Mouse (Mus musculus) erythroblast, embryonic 14.5 days (primary cell): ENCODE data around the gene Panx2. TPM values are rescaled to one million over a fixed set of nuclear protein-coding genes. Genes with fewer than 3 reads are reported as not detected.

Source experiments
- H3K27me3 ChIP-seq: 2 replicates; pipeline ENCODE4 v1.6.1; 2012; ENCODE audit warnings: inconsistent platforms; ENCODE audit not compliant: control insufficient read depth
- H3K36me3 ChIP-seq: 2 replicates; pipeline ENCODE4 v1.6.1; 2012; ENCODE audit warnings: mild to moderate bottlenecking, inconsistent platforms; ENCODE audit not compliant: control insufficient read depth
- H3K4me1 ChIP-seq: 2 replicates; pipeline ENCODE4 v1.6.1; 2012; ENCODE audit warnings: inconsistent platforms; ENCODE audit not compliant: control insufficient read depth
- H3K4me3 ChIP-seq: replicated peaks from 2 replicates; pipeline ENCODE3; 2012; ENCODE audit warnings: moderate library complexity, mild to moderate bottlenecking, inconsistent platforms
- H3K9me3 ChIP-seq: 2 replicates; pipeline ENCODE4 v1.6.1; 2012; ENCODE audit warnings: low read length, inconsistent platforms, mixed read lengths; ENCODE audit not compliant: control insufficient read depth
- GATA1 ChIP-seq: IDR thresholded peaks from 2 replicates; pipeline ENCODE4 v1.6.1; 2012; ENCODE audit warnings: low read length, inconsistent platforms, mixed read lengths
- TAL1 ChIP-seq: IDR thresholded peaks from 3 replicates; pipeline ENCODE4 v1.6.1; 2012; ENCODE audit warnings: low read length, inconsistent platforms, mixed read lengths
- polyA plus RNA-seq: library from polyadenylated mRNA; stranded (reverse); fragments of >175 nt; gene quantifications from 2 replicates; pipeline ENCODE4 v1.2.3, GENCODE M21; 2012

Gene Panx2
- polyA plus RNA-seq, 1 experiment, result not detected

DNA sequence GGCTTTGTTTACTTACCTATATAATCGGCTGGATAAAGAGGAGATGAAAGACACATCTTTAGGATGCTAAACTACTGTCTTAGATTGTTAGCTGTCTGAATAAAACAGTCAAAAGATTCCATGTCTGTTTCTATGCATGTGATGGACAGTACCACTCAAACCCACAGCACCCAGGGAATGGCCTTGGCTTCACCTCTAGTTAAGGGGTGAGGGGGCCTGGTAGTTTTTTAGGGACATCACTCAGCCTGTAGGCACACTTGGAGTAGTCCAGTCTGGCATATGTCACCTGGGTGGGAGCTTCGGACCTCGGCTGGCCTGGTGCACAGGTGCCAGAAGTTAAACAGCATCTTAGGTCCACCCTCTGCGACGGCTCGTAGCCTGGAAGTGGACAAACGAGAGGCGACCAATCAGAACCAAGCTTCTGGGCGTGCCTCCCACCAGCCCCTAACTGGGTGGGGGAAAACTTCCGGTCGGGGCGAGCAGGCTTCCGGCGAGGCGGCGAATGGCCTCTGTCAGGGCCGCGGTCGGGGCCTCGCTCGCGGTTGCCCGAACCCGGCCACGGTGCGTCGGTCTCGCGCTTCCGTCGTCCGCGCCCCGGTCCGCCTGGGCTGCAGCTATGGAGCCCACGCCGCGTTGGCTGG, 29.2 kb downstream of the Panx2 start, which contains the start of gene Selenoo:
Gene Selenoo (plus strand): TSS at position 478 of the 641 bp plus-strand sequence.
- H3K36me3 ChIP-seq, result peaks cover 58% of the 10 kb centered on the region
- peak within 1 kb of the TSS; percentile 88 for H3K4me3 ChIP-seq
- H3K9me3 ChIP-seq, result no peaks in the 10 kb centered on the region
- TF ChIP-seq TAL1, result no peak
- no peak for TF ChIP-seq GATA1
- no peaks in the 10 kb centered on the region for H3K27me3 ChIP-seq
- H3K4me1 ChIP-seq, result peaks cover 29% of the 10 kb centered on the region

DNA sequence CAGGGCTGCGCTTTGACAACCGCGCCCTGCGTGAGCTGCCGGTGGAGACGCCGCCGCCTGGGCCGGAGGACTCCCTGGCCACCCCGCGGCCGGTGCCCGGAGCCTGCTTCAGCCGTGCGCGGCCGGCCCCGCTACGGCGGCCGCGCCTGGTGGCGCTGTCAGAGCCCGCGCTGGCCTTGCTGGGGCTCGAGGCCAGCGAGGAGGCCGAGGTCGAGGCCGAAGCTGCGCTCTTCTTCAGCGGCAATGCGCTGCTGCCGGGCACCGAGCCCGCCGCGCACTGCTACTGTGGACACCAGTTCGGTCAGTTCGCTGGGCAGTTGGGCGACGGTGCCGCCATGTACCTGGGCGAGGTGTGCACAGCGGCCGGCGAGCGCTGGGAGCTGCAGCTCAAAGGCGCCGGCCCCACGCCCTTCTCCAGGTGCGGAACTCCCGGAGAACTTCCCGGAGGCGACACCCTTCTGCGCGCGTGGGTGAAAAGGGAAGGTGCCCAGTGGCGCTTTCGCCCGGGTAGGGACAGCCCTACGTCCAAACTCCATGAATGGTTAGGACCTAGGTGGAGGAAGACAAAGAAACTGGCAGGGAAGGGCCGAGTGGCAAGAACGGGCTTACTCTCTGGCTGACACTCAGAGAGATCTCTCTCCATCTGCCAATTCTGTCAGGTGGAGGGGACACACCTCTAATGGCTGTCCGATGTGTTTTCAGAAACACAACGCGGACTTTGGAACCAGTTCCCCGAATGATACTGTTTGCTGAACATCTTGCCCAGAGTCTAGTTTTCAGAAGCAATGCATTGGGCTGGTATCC, 29.9 kb downstream of the Panx2 start:
- peaks cover 29% of the 10 kb centered on the region for H3K4me1 ChIP-seq
- H3K4me3 ChIP-seq, result peak overlapping the region; percentile 88
- TF ChIP-seq TAL1 (no peak), GATA1 (no peak)
- H3K27me3 ChIP-seq, result no peaks in the 10 kb centered on the region
- no peaks in the 10 kb centered on the region for H3K9me3 ChIP-seq
- peaks cover 59% of the 10 kb centered on the region for H3K36me3 ChIP-seq

DNA sequence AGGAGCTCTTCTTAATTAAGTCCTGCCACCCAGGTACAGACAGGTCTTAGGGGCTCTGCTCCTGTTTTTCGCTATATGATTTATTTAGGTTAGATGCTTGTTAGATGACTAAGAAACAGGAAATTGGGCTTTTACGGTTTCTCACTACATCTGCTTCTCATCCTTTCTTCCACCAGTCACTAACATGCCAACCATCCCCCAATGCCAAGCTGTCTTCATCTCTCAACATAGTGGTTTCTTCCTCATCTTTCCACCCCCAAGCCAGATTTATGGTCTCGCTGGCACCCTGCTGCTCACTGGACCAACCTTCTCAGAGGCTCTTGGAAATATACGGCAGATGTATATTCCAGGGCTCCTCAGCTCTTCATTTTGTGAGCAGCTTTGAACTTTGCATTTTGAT, 31.1 kb downstream of the Panx2 start:
- no peak for TF ChIP-seq GATA1
- TF ChIP-seq TAL1, result no peak
- H3K36me3 ChIP-seq, result peaks cover 59% of the 10 kb centered on the region
- H3K27me3 ChIP-seq, result no peaks in the 10 kb centered on the region
- no peaks in the 10 kb centered on the region for H3K9me3 ChIP-seq
- peaks cover 29% of the 10 kb centered on the region for H3K4me1 ChIP-seq
- no peak overlapping the region for H3K4me3 ChIP-seq

DNA sequence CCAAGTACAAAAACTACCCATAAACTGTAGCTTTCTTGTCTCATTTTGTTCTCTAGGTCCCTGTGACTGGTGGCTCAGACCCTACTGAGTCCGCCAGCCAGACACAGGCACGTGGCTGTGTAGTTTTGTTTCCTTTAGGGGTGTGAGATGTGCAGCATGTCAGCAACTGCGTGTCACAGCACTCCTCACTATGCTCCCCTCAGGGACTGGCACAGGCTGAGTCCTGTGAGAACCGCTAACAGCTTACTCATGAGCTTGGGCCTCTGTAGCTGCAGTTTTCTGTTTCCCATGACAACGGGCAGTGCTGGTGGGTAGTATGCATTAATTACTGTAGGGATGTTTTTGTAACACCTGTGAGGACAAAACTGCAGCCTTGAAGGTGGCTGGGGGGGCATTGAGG, 32.6 kb downstream of the Panx2 start:
- no peaks in the 10 kb centered on the region for H3K9me3 ChIP-seq
- peaks cover 60% of the 10 kb centered on the region for H3K36me3 ChIP-seq
- H3K4me3 ChIP-seq, result no peak overlapping the region
- no peaks in the 10 kb centered on the region for H3K27me3 ChIP-seq
- TF ChIP-seq TAL1, result no peak
- no peak for TF ChIP-seq GATA1
- peaks cover 29% of the 10 kb centered on the region for H3K4me1 ChIP-seq

DNA sequence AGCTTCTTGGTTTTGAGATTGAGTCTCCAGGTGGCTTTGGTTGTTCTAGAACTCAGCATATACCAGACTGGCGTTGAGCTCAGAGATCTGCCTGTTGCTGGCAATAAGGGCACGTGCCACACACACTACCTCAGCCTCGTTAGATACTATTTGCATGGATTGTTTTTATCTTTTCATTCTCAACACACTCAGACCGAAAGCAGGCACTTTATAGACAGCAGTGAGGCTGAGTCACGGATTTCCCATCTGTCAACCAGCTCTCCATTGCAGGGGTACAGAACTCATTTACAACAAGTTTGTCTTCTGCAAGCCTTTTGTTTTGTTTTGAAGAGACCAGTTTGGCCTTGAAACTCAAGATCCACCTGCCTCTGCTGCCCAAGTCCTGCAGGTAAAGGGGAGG, 37.9 kb downstream of the Panx2 start:
- Histone ChIP-seq H3K27me3 (no peaks in the 10 kb centered on the region), H3K36me3 (peaks cover 99% of the 10 kb centered on the region), H3K4me1 (no peaks in the 10 kb centered on the region), H3K4me3 (no peak overlapping the region), H3K9me3 (no peaks in the 10 kb centered on the region)
- no peak for TF ChIP-seq GATA1
- TF ChIP-seq TAL1, result no peak

DNA sequence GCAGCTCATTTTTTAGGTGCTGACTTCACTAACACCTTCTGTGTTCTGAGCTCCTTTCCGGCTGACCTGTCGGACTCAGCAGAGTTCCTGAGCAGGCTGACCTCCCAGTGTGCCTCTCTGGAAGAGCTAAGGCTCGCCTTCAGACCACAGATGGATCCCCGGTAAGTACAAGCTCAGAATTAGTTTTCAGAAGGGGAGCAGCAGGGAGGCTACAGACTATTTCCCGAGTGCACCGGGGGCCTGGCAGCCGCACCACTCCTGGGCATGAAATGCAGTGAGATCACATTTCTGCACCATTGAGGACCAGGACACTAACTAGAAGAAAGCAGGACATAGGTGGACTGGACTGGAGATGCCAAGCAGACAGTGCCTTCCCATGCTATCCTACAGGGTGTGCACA, 39.1 kb downstream of the Panx2 start:
- Histone ChIP-seq H3K36me3 (peaks cover 100% of the 10 kb centered on the region), H3K4me1 (no peaks in the 10 kb centered on the region), H3K4me3 (no peak overlapping the region), H3K9me3 (no peaks in the 10 kb centered on the region), H3K27me3 (no peaks in the 10 kb centered on the region)
- TF ChIP-seq GATA1 (no peak), TAL1 (no peak)

DNA sequence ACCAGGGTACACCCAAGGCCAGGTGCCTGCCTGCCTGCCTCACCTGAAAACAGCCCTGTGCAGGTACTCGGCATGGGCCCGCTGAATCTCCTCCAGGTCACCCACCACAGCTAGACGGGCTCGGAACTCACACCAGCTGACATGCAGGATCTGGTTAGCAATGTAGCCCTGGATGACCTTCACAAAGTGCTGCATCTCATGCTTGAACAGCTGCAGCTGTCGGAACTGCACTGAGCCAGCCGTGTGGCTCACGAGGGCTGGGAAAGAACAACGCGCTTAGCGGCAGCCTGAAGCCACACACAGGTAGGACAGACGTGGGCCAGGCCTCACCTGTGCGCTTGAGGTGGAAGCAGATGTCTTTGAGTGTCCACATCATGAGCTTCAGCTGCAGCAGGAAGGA, 41.3 kb downstream of the Panx2 start:
- Histone ChIP-seq H3K4me1 (no peaks in the 10 kb centered on the region), H3K4me3 (no peak overlapping the region), H3K9me3 (no peaks in the 10 kb centered on the region), H3K27me3 (no peaks in the 10 kb centered on the region), H3K36me3 (peaks cover 100% of the 10 kb centered on the region)
- TF ChIP-seq TAL1 (no peak), GATA1 (no peak)

DNA sequence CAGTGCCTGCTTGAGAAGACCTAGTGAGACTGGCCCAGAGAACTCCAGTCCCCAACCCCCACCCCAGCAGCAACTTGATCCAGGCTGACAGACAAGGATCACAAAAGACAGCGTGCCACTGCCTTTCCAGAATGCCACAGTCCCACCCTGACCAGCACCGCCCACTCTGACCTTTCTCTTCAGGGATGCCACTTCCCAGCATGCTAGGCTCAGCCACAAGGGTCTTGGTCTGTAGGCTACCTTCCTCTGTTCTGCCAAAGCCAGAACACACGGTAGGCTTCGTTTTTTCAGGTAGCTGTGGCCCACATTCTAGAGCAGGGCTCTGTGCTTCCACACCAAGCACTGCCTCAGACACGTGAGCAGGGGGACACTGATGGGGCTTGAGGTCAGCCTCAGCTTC, 43.1 kb downstream of the Panx2 start:
- Histone ChIP-seq H3K4me1 (no peaks in the 10 kb centered on the region), H3K4me3 (no peak overlapping the region), H3K9me3 (no peaks in the 10 kb centered on the region), H3K36me3 (peaks cover 100% of the 10 kb centered on the region), H3K27me3 (no peaks in the 10 kb centered on the region)
- no peak for TF ChIP-seq TAL1
- no peak for TF ChIP-seq GATA1

DNA sequence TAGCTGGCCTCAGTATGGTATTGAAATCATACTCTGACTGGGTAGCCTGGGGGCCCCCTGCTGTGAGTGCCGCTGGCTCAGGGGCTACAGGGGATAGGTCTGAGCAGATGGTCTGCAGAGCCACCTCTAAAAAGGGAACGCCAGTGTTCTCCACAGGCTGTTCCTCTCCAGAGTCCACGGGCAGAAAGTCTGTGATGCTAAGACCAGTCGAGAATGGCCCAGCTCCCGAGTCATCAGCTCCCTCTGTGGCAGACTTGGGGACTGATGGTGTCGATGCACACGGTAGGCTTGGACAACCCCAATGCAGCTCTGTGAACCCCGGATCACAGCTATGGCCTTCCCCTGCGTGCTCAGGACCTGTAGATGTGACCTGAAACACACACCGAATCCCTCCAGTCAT, 44.4 kb downstream of the Panx2 start:
- Histone ChIP-seq H3K4me3 (no peak overlapping the region), H3K9me3 (no peaks in the 10 kb centered on the region), H3K36me3 (peaks cover 100% of the 10 kb centered on the region), H3K27me3 (no peaks in the 10 kb centered on the region), H3K4me1 (no peaks in the 10 kb centered on the region)
- TF ChIP-seq TAL1, result no peak
- no peak for TF ChIP-seq GATA1

DNA sequence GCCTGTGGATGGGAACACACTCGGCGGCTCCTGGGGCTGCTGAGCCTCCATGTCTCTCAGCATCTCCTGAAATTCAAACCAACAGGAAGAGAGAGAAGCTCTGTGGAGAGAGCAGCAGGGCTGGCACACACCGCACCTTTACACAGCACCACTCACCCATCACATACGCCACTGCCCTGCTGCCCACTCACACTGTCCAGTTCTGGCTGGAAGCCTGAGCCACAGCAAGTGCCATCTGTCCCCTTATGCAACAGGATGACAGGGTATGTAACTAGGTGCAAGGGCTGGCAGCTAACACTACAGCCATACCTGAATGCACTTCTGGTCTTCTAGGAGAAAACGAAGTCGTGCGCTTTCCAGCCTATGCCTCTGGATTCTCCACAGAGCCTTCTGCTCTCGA, 44.9 kb downstream of the Panx2 start:
- Histone ChIP-seq H3K4me1 (no peaks in the 10 kb centered on the region), H3K36me3 (peaks cover 100% of the 10 kb centered on the region), H3K27me3 (no peaks in the 10 kb centered on the region), H3K9me3 (no peaks in the 10 kb centered on the region), H3K4me3 (no peak overlapping the region)
- no peak for TF ChIP-seq GATA1
- TF ChIP-seq TAL1, result no peak
